Mouse (Mus musculus) hindbrain, embryonic 16.5 days (tissue): ENCODE measurements around the gene App. TPM values are rescaled to one million over a fixed set of nuclear protein-coding genes. Genes with fewer than 3 reads are reported as not detected.

Experiments used
- ATAC-seq: fragments of 200-750 bp; cut with Nextera tagmentation; 2 replicates; pipeline ENCODE4 v1.8.0; 2017; ENCODE audit warnings: moderate TSS enrichment, moderate library complexity
- H3K27ac ChIP-seq: fragments of 300-500 bp; sonication (generic); 2 replicates; pipeline ENCODE4 v1.5.1; 2014; ENCODE audit warnings: low read depth, mild to moderate bottlenecking, control low read depth, low read length, moderate library complexity
- H3K27me3 ChIP-seq: fragments of 300-500 bp; sonication (generic); replicated peaks from 2 replicates; pipeline ENCODE4 v1.6.1; 2014; ENCODE audit warnings: low read length; ENCODE audit not compliant: control insufficient read depth, insufficient read depth
- H3K36me3 ChIP-seq: fragments of 300-500 bp; sonication (generic); 2 replicates; pipeline ENCODE4 v1.6.1; 2014; ENCODE audit warnings: mild to moderate bottlenecking, low read length, moderate library complexity, mixed read lengths; ENCODE audit not compliant: control insufficient read depth, insufficient read depth
- H3K4me1 ChIP-seq: fragments of 300-500 bp; sonication (generic); 2 replicates; pipeline ENCODE4 v1.6.1; 2014; ENCODE audit warnings: low read depth, low read length; ENCODE audit not compliant: control insufficient read depth, insufficient read depth
- H3K4me2 ChIP-seq: fragments of 300-500 bp; sonication (generic); 2 replicates; pipeline ENCODE4 v1.6.1; 2014; ENCODE audit warnings: mild to moderate bottlenecking, low read length, control low read depth, moderate library complexity
- H3K4me3 ChIP-seq: fragments of 300-500 bp; sonication (generic); 2 replicates; pipeline ENCODE4 v1.5.1; 2014; ENCODE audit warnings: mild to moderate bottlenecking, low read length, control low read depth, moderate library complexity
- H3K9ac ChIP-seq: fragments of 300-500 bp; sonication (generic); 2 replicates; pipeline ENCODE4 v1.6.1; 2014; ENCODE audit warnings: low read depth, mild to moderate bottlenecking, control low read depth, low read length, moderate library complexity
- H3K9me3 ChIP-seq: fragments of 300-500 bp; sonication (generic); 2 replicates; pipeline ENCODE4 v1.6.1; 2014; ENCODE audit warnings: mild to moderate bottlenecking, low read length, moderate library complexity; ENCODE audit not compliant: control insufficient read depth
- WGBS: fragments of 180-500 bp; shearing (Covaris S2); extraction: QIAGEN DNeasy Blood & Tissue Kit; methylation state at CpG from one replicate; pipeline ENCODE4 v1.1.7; 2014; 5-methylcytosine and 5-hydroxymethylcytosine counted together
- polyA plus RNA-seq: library from polyadenylated mRNA; unstranded; fragments of >200 nt; fragmentation: Nextera tagmentation; extraction: Ambion mirVana; gene quantifications from 2 replicates; pipeline ENCODE4 v1.2.1, GENCODE M21; 2015

App gene
- polyA plus RNA-seq, 1 experiment from 2014 or later = 521 TPM

DNA sequence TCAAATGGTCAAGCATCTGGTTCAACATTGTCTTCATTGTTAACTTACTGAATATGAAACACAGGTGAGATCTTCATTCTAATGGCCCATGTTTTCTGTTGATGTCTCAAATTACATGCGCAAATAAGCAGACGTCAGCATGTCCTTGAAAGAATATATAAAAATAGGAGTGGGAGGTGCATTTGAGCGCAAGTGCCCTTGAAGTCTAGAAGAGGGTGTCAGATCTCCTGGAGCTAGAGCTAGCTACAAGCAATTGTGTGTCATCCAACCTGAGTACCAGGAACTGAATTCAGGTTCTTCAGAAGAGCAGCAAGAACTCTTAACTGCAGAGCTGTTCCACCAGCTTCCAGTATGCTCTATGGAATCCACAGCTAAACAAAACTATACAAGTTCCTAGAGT is 72.0 kb downstream of the App start:
- no peak overlapping the region for H3K27ac ChIP-seq
- 85% methylated on average over 3 of the region's 3 CpGs for WGBS

DNA sequence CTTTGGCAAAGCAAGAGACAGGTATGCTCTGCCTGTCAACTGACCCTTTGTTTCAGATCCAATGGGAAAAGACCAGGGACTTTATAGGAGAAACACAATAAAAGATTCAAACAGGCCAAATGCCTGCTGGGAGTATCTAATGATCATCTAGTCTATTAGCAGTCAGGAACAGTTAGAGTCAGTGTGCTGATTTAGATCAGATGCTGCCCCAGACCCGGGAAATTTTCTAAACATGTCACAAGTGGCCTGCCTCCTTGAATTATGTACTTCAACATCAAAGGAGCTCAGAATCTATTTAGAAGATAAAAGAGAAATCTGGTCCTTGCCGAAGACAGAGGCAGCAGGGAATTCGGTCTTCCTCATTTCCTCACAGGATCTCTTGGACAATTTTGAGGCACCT is 72.8 kb downstream of the App start:
- 43% methylated on average over 3 of the region's 3 CpGs for WGBS
- no peaks in the 10 kb centered on the region for H3K27me3 ChIP-seq
- H3K4me1 ChIP-seq = peaks cover 4% of the 10 kb centered on the region
- H3K36me3 ChIP-seq = peaks cover 8% of the 10 kb centered on the region
- H3K27ac ChIP-seq = no peak overlapping the region
- H3K4me3 ChIP-seq = no peak overlapping the region
- no peak overlapping the region for H3K4me2 ChIP-seq
- no peaks in the 10 kb centered on the region for H3K9me3 ChIP-seq
- no peak overlapping the region for H3K9ac ChIP-seq
- no peak for ATAC-seq

More for the DNA sequence above, 72.0 kb downstream of the App start:
- no peak for ATAC-seq
- peaks cover 6% of the 10 kb centered on the region for H3K4me1 ChIP-seq
- H3K4me2 ChIP-seq = no peak overlapping the region
- no peaks in the 10 kb centered on the region for H3K9me3 ChIP-seq
- H3K27me3 ChIP-seq = no peaks in the 10 kb centered on the region
- H3K9ac ChIP-seq = no peak overlapping the region
- peaks cover 8% of the 10 kb centered on the region for H3K36me3 ChIP-seq
- no peak overlapping the region for H3K4me3 ChIP-seq

DNA sequence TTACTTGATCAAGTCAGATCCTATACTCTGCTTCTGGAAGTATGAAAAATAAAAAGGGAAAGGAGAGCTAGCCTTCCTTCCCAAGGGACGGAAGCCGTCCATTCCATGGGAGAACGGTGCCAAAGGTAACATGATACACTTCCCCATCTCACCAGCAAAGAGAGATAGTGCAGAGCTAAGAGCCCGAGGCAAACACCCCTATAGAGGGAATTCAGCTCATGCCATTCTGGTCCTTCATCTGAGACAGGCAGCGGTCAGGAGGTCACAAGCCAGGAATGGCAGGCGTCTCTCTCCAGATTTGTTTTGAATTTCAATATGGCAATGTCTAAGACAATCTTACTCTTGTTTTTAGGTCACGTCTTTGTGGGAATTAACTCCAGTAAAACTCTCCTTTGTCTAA is 74.1 kb downstream of the App start:
- 54% methylated on average over 7 of the region's 7 CpGs for WGBS
- H3K36me3 ChIP-seq = peaks cover 8% of the 10 kb centered on the region
- no peak overlapping the region for H3K9ac ChIP-seq
- H3K4me2 ChIP-seq = no peak overlapping the region
- no peak overlapping the region for H3K4me3 ChIP-seq
- no peak for ATAC-seq
- H3K4me1 ChIP-seq = peaks cover 3% of the 10 kb centered on the region; the same call in 1 of the 2 replicates
- no peaks in the 10 kb centered on the region for H3K27me3 ChIP-seq
- H3K27ac ChIP-seq = no peak overlapping the region
- no peaks in the 10 kb centered on the region for H3K9me3 ChIP-seq

DNA sequence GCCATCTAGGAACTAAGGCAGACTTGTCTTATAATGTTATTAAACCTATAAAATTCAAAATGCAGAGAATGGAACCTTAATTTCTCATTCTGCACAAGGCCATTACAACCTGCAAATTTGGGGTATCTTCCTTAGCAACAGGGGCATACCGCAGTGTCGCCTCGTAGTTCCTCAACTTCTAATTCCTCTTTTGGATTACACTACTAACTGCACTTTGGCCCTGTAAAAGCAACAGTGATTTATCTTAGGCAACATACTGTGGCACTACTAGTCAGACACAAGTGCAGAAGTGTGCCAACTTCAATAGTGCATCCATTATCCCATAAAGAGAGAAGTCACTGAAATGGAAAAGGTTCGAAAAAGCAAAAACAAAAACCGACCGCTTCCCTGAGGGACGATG is 74.5 kb downstream of the App start:
- WGBS = 79% methylated on average over 7 of the region's 7 CpGs
- Histone ChIP-seq H3K9me3 (no peaks in the 10 kb centered on the region), H3K9ac (no peak overlapping the region), H3K4me1 (peaks cover 3% of the 10 kb centered on the region; the same call in 1 of the 2 replicates), H3K4me3 (no peak overlapping the region), H3K27me3 (no peaks in the 10 kb centered on the region), H3K36me3 (peaks cover 8% of the 10 kb centered on the region), H3K27ac (no peak overlapping the region), H3K4me2 (no peak overlapping the region)
- no peak for ATAC-seq

DNA sequence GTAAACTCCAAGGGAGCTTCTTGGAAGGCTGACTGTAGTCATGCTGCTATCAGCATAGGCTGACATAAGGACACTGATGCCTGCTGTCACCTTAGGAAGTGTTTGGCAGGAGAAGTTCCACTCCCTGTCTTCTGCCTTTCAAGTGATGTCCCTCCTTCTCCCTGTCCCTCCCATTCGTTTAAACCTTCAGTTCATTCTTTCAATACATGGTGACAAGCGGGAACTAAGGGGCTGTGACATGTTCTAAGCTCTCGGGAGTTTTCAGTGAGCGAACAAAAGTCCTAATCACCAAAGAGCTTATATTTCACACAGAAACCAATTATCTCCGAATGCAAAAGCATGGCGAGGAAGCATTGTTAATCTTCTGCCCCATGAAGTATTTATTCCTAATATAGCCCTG is 77.2 kb downstream of the App start:
- Histone ChIP-seq H3K9me3 (no peaks in the 10 kb centered on the region), H3K36me3 (no peaks in the 10 kb centered on the region; the same call in 1 of the 2 replicates), H3K9ac (no peak overlapping the region), H3K27ac (no peak overlapping the region), H3K4me1 (peaks cover 23% of the 10 kb centered on the region), H3K4me3 (no peak overlapping the region), H3K27me3 (no peaks in the 10 kb centered on the region), H3K4me2 (no peak overlapping the region)
- WGBS = 41% methylated on average over 6 of the region's 6 CpGs
- peak; percentile 12 for ATAC-seq

DNA sequence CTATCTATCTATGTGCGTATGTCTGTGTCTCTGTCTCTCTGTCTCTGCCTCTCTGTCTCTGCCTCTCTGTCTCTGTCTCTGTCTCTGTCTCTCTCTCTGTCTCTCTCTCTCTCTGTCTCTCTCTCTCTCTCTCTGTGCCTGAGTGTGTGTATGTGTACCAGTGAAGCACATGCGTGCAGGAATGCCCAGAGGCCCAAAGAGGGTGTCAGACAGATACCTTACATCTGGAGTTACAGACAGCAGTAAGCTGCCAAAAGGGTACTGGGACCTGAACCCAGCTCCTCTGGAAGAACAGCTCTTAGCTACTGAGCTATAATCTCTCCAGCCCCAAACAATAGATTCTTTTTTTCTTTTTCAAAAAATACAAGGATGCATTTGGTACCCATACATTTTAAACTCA is 77.6 kb downstream of the App start:
- peaks cover 25% of the 10 kb centered on the region for H3K4me1 ChIP-seq
- H3K9ac ChIP-seq = no peak overlapping the region
- no peaks in the 10 kb centered on the region for H3K27me3 ChIP-seq
- no peak for ATAC-seq
- no peak overlapping the region for H3K4me3 ChIP-seq
- no peak overlapping the region for H3K4me2 ChIP-seq
- 81% methylated on average over 2 of the region's 2 CpGs for WGBS
- no peaks in the 10 kb centered on the region for H3K9me3 ChIP-seq
- H3K36me3 ChIP-seq = no peaks in the 10 kb centered on the region
- no peak overlapping the region for H3K27ac ChIP-seq

DNA sequence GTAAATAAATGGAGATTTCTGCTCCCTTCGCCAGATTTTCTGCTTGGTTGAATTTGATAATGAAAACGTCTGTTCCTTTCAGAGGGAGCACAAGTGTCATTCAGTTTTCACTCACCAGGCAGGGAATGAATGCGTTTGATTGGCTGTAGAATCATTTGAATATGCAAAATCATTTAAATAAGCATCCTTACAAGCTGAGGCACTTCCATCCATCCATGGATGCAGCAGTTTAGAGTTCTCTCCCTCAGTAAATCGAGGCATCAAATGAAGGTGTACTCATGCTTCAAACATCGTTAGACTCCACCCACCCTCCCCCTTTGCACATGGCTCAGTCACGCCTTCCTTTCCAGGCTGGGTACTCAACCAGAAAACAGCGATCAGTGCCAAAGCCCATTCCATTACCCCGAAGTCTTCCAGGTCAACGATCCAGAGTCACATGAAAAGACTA is 80.9 kb downstream of the App start:
- peak; percentile 28 for ATAC-seq
- H3K4me1 ChIP-seq = peaks cover 38% of the 10 kb centered on the region
- H3K9me3 ChIP-seq = no peaks in the 10 kb centered on the region
- no peak overlapping the region for H3K9ac ChIP-seq
- 20% methylated on average over 9 of the region's 9 CpGs for WGBS
- H3K27me3 ChIP-seq = no peaks in the 10 kb centered on the region
- H3K27ac ChIP-seq = no peak overlapping the region
- H3K4me3 ChIP-seq = no peak overlapping the region
- no peaks in the 10 kb centered on the region for H3K36me3 ChIP-seq
- H3K4me2 ChIP-seq = no peak overlapping the region

DNA sequence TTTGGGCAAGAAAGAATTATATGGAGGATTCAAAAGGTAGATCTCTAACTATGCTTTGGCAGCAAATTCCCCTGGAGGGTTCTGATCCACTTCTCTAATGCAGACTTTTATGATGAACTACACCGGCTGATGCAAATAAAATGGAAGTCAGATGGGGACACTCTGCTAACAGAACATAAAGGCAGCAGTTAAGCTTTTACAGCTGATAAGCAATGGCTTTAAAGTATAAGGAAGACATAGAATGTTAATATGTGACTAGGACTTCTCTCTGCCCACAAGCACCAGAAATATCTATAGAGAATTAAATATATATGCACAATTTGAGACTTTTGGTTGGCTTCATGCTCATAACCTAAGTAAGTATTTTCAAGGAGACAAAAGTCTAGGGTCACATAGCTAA is 81.4 kb downstream of the App start:
- Histone ChIP-seq H3K27ac (no peak overlapping the region), H3K36me3 (no peaks in the 10 kb centered on the region), H3K4me2 (no peak overlapping the region), H3K9ac (no peak overlapping the region), H3K27me3 (no peaks in the 10 kb centered on the region), H3K4me3 (no peak overlapping the region), H3K4me1 (peaks cover 42% of the 10 kb centered on the region), H3K9me3 (no peaks in the 10 kb centered on the region)
- WGBS = 44% methylated on average over 1 of the region's 1 CpGs
- ATAC-seq = no peak

DNA sequence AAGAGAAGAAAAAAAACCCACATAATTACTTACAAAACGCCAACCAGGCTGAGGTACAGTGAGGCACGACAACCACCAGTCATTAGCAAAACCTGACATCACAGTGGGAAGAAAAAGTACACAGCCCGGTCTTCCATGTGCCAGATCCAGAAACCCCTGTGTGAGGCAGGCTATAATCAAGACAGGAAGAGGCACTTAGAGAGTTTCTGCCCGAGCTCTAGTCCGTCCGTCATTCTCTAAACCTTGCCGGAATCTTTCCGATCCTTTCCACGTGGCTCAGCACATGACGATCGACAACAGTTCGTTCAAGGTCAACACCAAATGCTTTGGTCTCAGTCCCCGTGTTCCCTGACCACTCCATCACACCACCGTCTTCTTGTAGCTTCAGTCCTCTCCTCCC is 82.6 kb downstream of the App start:
- H3K9me3 ChIP-seq = no peaks in the 10 kb centered on the region
- H3K27me3 ChIP-seq = no peaks in the 10 kb centered on the region
- peak; percentile 11; the same call in 1 of the 2 replicates for ATAC-seq
- no peaks in the 10 kb centered on the region for H3K36me3 ChIP-seq
- H3K27ac ChIP-seq = no peak overlapping the region
- peaks cover 49% of the 10 kb centered on the region for H3K4me1 ChIP-seq
- no peak overlapping the region for H3K9ac ChIP-seq
- WGBS = 63% methylated on average over 14 of the region's 14 CpGs
- H3K4me2 ChIP-seq = no peak overlapping the region
- H3K4me3 ChIP-seq = no peak overlapping the region

DNA sequence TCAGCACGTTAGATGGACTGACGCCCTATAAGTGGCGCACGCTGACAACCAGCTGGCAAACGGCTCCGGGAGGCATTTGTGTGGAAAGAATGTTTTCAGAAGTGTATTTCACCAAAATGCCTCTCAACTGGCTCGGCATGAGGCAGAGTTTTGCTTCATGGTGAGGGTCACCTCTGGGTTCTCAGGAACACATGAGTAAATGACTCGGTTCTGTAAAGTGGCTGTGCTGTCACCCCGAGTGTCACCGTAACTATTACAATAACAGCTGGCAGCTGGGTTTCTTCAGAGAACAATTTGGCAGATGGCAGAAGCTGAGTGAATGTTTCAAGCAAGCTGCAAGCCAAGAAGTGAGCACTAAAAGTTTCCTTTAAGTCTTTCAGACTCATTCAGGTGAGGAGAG is 85.4 kb downstream of the App start:
- no peak overlapping the region for H3K27ac ChIP-seq
- no peak overlapping the region for H3K4me2 ChIP-seq
- no peaks in the 10 kb centered on the region for H3K36me3 ChIP-seq
- H3K27me3 ChIP-seq = no peaks in the 10 kb centered on the region
- ATAC-seq = no peak
- H3K9me3 ChIP-seq = no peaks in the 10 kb centered on the region
- peaks cover 44% of the 10 kb centered on the region for H3K4me1 ChIP-seq
- no peak overlapping the region for H3K4me3 ChIP-seq
- WGBS = 50% methylated on average over 10 of the region's 10 CpGs
- no peak overlapping the region for H3K9ac ChIP-seq
